Mouse (Mus musculus) forebrain, embryonic 16.5 days (tissue): ENCODE data around the gene Lgi4. TPM values are rescaled to one million over a fixed set of nuclear protein-coding genes. Genes with fewer than 3 reads are reported as not detected.
A peak's percentile ranks its signal among the peaks of the same experiment; 100 is the strongest.

Experiments used
- ATAC-seq: fragments of 200-750 bp; cut with Nextera tagmentation; 2 replicates; pipeline ENCODE4 v1.8.0; 2017; ENCODE audit warnings: mild to moderate bottlenecking, moderate library complexity
- H3K27ac ChIP-seq: fragments of 300-500 bp; sonication (generic); 2 replicates; pipeline ENCODE4 v1.5.1; 2014; ENCODE audit warnings: low read length, control low read depth
- H3K27me3 ChIP-seq: fragments of 300-500 bp; sonication (generic); replicated peaks from 2 replicates; pipeline ENCODE4 v1.6.1; 2014; ENCODE audit warnings: low read length; ENCODE audit not compliant: control insufficient read depth, insufficient read depth
- H3K36me3 ChIP-seq: fragments of 300-500 bp; sonication (generic); 2 replicates; pipeline ENCODE4 v1.6.1; 2014; ENCODE audit not compliant: control insufficient read depth, insufficient read depth
- H3K4me1 ChIP-seq: fragments of 300-500 bp; sonication (generic); replicated peaks from 2 replicates; pipeline ENCODE4 v1.6.1; 2014; ENCODE audit warnings: low read length; ENCODE audit not compliant: control insufficient read depth, insufficient read depth
- H3K4me2 ChIP-seq: fragments of 300-500 bp; sonication (generic); 2 replicates; pipeline ENCODE4 v1.6.1; 2014; ENCODE audit warnings: mild to moderate bottlenecking, low read length, control low read depth
- H3K4me3 ChIP-seq: fragments of 300-500 bp; sonication (generic); replicated peaks from 2 replicates; pipeline ENCODE4 v1.5.1; 2014; ENCODE audit warnings: mild to moderate bottlenecking, low read length, control low read depth
- H3K9ac ChIP-seq: fragments of 300-500 bp; sonication (generic); replicated peaks from 2 replicates; pipeline ENCODE4 v1.6.1; 2014; ENCODE audit warnings: low read depth, low read length, control low read depth
- H3K9me3 ChIP-seq: fragments of 300-500 bp; sonication (generic); 2 replicates; pipeline ENCODE4 v1.6.1; 2016; ENCODE audit warnings: low read length; ENCODE audit not compliant: control insufficient read depth
- WGBS: fragments of 180-500 bp; shearing (Covaris S2); extraction: QIAGEN DNeasy Blood & Tissue Kit; methylation state at CpG from one replicate; pipeline ENCODE4 v1.1.7; 2014; 5-methylcytosine and 5-hydroxymethylcytosine counted together
- polyA plus RNA-seq: library from polyadenylated mRNA; unstranded; fragments of >200 nt; fragmentation: Nextera tagmentation; extraction: Ambion mirVana; gene quantifications from 2 replicates; pipeline ENCODE4 v1.2.1, GENCODE M21; 2015

Gene Lgi4
- polyA plus RNA-seq, 1 experiment from 2014 or later: 0.20 TPM

DNA sequence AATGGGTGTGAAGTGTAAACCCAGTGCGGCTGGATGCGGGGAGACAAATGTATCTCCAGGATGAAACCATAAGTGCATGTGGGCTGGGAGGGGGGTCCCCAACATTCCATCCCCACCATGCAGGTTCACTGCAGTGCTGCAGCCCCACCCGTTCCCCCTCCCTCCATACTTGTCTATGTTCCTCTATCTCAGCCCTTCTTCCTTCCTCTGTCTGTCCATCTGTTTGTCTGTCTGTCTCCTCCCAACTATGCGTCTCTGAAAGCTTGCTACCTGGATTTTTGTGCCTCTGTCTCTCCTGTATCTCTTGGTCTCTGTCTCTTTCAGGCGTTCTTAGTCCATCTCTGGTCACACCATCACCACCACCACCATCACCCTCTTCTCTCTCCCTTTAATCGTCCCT, 8.7 kb upstream of the Lgi4 start:
- H3K36me3 ChIP-seq: no peaks in the 10 kb centered on the region
- no peaks in the 10 kb centered on the region for H3K9me3 ChIP-seq
- no peak overlapping the region for H3K27ac ChIP-seq
- ATAC-seq: peak; percentile 8; the same call in 1 of the 2 replicates
- H3K9ac ChIP-seq: peak overlapping the region; percentile 35
- peak overlapping the region; percentile 38 for H3K4me3 ChIP-seq
- WGBS: 3% methylated on average over 6 of the region's 6 CpGs
- H3K4me2 ChIP-seq: peak overlapping the region; percentile 58
- H3K27me3 ChIP-seq: peaks cover 30% of the 10 kb centered on the region
- peaks cover 37% of the 10 kb centered on the region for H3K4me1 ChIP-seq

DNA sequence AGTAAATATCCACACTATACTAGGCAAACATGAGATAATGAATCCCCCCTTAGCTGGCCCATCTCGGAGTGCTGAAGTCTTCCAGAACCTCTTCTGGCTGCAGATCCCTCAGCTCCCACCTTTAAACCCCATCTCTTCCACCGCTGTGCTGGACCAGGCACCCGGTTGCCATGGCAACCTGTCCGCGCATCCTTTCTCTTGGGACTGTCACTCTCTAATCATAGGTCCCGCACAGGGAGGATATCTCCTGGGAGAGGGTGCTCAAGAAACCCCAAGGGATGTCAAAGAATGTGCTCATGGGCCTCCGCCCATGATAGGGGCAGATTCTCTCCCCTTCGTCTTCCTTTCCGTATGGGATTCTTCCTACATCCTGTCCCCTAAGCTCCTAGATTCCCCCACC, 8.2 kb upstream of the Lgi4 start:
- Histone ChIP-seq H3K27me3 (peaks cover 30% of the 10 kb centered on the region), H3K4me2 (peak overlapping the region; percentile 58), H3K4me3 (peak overlapping the region; percentile 38), H3K9ac (0 out of 2 replicates have a peak overlapping the region, but pooled peaks have one; percentile 37), H3K4me1 (peaks cover 37% of the 10 kb centered on the region), H3K9me3 (no peaks in the 10 kb centered on the region), H3K27ac (no peak overlapping the region), H3K36me3 (no peaks in the 10 kb centered on the region)
- peak; percentile 7; the same call in 1 of the 2 replicates for ATAC-seq
- WGBS: 3% methylated on average over 9 of the region's 9 CpGs

DNA sequence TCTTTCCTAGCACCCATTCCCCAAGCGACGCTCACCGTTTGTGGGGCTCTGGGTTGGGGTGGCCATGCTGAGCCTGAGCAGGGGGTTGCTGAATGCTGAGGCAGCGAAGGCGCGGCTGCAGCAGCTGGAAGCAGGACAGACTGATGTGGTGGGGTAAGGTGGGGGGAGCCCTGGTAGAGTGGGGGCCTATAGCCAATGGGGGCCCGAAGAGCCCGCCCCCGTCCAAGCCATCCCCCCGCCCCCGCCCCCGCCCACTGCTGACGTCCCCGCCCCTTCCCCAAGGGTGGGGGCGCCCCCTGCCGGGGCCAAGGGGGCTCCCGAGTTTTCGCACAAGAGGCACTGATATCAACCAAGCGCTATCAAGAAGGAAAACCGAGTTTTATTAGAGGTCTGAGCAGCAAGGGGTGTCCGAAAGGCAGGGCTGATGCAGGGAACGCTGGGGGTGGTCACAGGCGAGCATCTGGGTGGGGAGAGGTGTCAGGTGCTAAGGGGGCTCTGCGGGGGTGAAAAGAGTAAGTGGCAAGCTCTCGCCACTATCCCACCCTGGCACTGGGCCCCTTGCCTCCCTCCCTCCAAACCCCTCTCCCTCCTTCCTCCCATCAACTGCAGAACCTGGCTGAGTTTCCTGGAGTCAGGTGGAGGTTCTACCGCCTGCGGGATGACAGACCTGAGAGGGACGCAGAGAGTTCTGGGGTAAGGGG, 7.7 kb upstream of the Lgi4 start, which contains the start of gene Fxyd7:
Fxyd7 (minus strand) TSS at position 147 of the 701 bp plus-strand sequence.
- peaks cover 30% of the 10 kb centered on the region for H3K27me3 ChIP-seq

DNA sequence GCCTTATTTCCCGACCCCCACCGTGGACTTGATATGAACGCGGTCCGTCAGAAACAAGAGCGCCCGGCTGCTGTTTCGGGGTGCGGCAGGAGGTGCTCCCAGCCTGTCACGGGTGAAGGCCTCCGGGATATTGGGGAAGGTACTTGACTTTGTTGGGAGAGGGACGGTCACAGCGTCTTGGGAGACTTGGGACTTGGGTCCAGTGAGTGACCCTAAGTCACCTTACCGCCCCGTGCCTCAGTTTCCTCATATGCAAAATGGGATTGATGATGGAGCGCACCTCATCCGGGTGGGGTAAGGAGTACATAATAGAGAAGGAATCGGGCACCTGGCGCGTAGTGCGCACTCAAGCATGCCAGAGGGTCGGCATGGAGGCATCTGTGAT, 6.9 kb upstream of the Lgi4 start:
- no peaks in the 10 kb centered on the region for H3K36me3 ChIP-seq
- peaks cover 30% of the 10 kb centered on the region for H3K27me3 ChIP-seq
- peaks cover 37% of the 10 kb centered on the region for H3K4me1 ChIP-seq
- H3K9me3 ChIP-seq: no peaks in the 10 kb centered on the region
- H3K27ac ChIP-seq: no peak overlapping the region
- 0 out of 2 replicates have a peak, but pooled peaks have one; percentile 4 for ATAC-seq
- 1% methylated on average over 22 of the region's 22 CpGs for WGBS
- peak overlapping the region; percentile 22; the same call in 1 of the 2 replicates for H3K9ac ChIP-seq
- peak overlapping the region; percentile 27 for H3K4me3 ChIP-seq
- H3K4me2 ChIP-seq: peak overlapping the region; percentile 38

More for the DNA sequence above, 7.7 kb upstream of the Lgi4 start, which contains the start of gene Fxyd7:
- no peak within 1 kb of the TSS for H3K27ac ChIP-seq
- ATAC-seq: peak; percentile 22; the same call in 1 of the 2 replicates
- H3K4me3 ChIP-seq: peak within 1 kb of the TSS; percentile 38
- H3K4me2 ChIP-seq: peak within 1 kb of the TSS; percentile 58
- no peaks in the 10 kb centered on the region for H3K36me3 ChIP-seq
- peaks cover 37% of the 10 kb centered on the region for H3K4me1 ChIP-seq
- no peaks in the 10 kb centered on the region for H3K9me3 ChIP-seq
- H3K9ac ChIP-seq: peak within 1 kb of the TSS; percentile 37
- WGBS: under 1% methylated on average over 26 of the region's 28 CpGs

DNA sequence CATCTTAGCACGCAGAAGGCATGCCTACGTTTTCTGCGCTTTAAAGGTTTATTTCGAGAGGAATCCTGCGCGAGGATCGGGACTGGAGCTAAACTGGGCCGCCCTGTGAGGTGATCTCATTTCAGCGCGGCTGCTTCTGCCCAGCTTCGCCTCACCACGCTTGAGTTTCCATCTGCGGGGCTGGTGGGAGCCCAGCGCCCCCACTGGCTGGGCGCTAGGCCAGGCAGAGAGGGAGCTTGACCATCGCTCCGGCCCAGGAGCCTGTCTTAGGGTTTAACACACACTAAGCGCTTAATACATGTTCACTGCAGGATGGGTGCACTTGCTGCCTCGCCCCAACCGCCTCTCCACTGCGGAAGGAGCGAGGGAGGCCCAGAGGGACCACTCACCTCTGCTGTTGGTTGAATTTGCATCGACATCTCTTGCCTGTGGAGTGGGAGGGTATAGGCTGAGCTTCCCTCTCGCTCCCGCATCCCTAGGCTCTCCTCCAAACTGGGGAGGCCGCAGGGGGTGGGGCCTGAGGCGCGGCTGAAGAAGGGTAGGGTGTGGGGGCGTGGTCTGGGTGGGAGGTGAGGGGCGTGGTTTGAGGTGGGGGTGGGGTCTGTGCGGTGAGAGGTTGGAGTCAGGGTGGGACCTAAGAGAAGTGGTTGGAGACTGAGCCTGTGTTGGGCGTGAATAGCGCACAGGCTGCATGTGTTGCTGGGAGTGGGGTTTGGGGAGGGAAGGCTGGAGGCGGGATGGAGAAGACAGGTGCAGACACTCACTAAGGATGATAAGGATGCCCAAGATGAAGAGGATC, 6.3 kb upstream of the Lgi4 start:
- Histone ChIP-seq H3K27ac (no peak overlapping the region), H3K4me1 (peaks cover 37% of the 10 kb centered on the region), H3K4me2 (peak overlapping the region; percentile 38), H3K4me3 (peak overlapping the region; percentile 27), H3K27me3 (peaks cover 30% of the 10 kb centered on the region), H3K36me3 (no peaks in the 10 kb centered on the region), H3K9me3 (no peaks in the 10 kb centered on the region), H3K9ac (peak overlapping the region; percentile 22; the same call in 1 of the 2 replicates)
- WGBS: under 1% methylated on average over 34 of the region's 34 CpGs
- peak; percentile 5; the same call in 1 of the 2 replicates for ATAC-seq

DNA sequence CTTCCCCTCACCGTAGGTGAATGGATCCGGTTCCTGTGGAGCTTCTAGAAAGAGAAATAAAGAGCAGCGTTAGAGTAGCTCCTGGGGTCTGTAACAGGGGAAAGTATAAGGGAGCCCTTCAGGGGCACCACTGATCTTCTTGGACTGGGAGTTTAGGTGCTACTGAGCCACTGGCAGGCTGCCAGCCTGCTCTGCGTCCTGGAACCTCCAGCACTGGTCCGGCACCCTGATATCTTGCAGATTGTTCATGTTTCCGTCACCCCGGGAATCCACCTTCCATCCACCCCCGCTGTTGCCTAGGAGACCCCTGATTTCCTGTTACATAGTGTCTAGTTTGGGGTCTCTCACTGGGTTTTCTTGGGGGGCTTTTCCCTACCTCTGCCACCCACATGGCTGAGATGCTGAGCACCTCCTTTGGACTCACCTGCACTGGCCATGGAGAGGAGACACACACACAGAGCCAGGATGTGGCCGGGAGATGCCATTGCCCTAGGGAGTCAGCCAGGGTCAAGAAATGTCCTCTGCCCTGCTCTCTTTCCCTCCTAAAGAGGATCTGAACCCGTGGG, 5.2 kb upstream of the Lgi4 start:
- no peak overlapping the region for H3K27ac ChIP-seq
- ATAC-seq: no peak
- H3K4me1 ChIP-seq: peaks cover 37% of the 10 kb centered on the region
- H3K9me3 ChIP-seq: no peaks in the 10 kb centered on the region
- peaks cover 30% of the 10 kb centered on the region for H3K27me3 ChIP-seq
- WGBS: 30% methylated on average over 10 of the region's 10 CpGs
- no peak overlapping the region for H3K4me2 ChIP-seq
- no peak overlapping the region for H3K9ac ChIP-seq
- H3K36me3 ChIP-seq: no peaks in the 10 kb centered on the region
- no peak overlapping the region for H3K4me3 ChIP-seq

DNA sequence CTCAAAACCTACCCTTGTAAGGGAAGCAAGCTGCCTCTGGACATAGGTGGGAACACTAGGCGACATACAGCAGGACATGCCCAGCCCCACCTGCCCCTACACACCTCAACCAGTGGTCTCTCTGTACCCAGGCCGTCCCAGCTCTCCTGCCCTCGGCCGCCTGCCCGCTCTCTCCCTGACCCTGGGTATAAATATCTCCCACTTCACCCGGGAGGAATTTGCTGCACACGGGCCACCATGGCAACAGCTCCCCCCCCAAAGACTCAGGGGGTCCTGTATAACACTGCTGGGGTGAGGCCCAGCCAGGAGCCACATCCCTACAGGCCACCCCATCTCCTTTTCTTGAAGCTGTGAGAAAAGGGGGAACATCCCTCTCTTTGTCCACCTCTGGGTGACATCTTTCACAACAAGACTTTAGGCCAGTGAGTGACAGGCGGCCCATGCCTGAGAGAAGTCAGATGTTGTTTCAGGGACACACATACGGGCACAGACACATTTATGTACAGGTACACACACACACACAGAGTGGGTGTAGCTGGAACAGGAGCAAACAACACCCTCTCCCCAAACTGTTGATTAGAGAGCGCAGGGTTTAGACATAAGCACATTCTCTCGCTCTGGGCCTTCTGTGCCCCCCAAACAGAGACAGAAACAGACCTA, 4.4 kb upstream of the Lgi4 start:
- Histone ChIP-seq H3K27ac (no peak overlapping the region), H3K4me3 (no peak overlapping the region), H3K4me1 (peaks cover 32% of the 10 kb centered on the region), H3K36me3 (no peaks in the 10 kb centered on the region), H3K9ac (no peak overlapping the region), H3K9me3 (no peaks in the 10 kb centered on the region), H3K27me3 (peaks cover 28% of the 10 kb centered on the region), H3K4me2 (no peak overlapping the region)
- no peak for ATAC-seq
- WGBS: 42% methylated on average over 11 of the region's 11 CpGs

DNA sequence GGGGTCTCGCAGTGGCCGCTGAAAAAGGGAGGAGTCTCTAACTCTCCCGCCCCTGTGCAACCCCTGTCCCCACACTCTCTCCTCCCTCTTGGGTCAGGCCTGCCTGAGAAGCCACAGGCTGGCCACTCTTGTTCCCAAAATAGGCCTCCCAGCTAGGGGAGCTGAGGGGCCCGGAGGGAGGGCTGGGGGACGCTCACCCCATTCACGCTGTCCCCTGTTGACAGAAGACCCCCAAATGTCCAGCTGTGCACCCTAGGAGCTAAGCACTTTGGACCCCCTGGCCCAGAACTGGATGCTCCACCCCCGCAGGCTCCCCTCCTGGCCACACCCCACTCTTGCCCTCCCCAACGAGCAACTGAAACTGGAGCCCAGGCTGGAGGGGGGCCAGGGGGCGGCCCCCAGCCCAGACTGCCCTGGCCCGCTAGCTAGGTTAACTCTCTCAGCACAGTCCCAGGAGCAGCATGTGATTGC, 3.8 kb upstream of the Lgi4 start:
- ATAC-seq: no peak
- Histone ChIP-seq H3K4me1 (peaks cover 26% of the 10 kb centered on the region), H3K36me3 (no peaks in the 10 kb centered on the region), H3K27ac (no peak overlapping the region), H3K4me2 (no peak overlapping the region), H3K9me3 (no peaks in the 10 kb centered on the region), H3K9ac (0 out of 2 replicates have a peak overlapping the region, but pooled peaks have one; percentile 13), H3K4me3 (no peak overlapping the region), H3K27me3 (peaks cover 28% of the 10 kb centered on the region)
- 5% methylated on average over 10 of the region's 10 CpGs for WGBS
